Mouse (Mus musculus): ENCODE data around the gene Scgb1b29.
"Not testable (repeated sequence)": the region's sequence is repeated elsewhere in the genome, so short reads cannot be mapped to it uniquely, and the experiment has no call there.

Gene Scgb1b29

DNA sequence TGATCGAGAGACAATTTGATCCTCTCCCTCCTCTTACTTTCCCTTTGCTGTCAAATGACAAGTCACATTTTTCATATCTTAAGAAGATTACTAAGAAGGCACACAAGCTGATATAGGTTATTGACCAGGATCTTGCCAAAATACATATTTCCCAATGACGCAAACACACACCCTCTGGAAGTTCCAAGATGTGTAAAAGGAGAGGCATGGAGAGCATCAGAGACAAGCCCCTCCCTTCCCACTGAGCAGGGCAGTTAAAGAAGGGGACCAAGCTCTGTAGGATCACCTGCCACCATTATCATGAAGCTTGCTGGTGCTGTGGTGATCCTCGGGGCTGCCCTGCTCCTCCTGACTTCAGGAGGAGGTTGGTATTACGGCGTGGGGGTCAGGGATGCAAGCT is at the start of gene Scgb1b29:
Scgb1b29 (plus strand) TSS at position 301 of the 400 bp plus-strand sequence.
- DNase-seq, result not testable (repeated sequence)

DNA sequence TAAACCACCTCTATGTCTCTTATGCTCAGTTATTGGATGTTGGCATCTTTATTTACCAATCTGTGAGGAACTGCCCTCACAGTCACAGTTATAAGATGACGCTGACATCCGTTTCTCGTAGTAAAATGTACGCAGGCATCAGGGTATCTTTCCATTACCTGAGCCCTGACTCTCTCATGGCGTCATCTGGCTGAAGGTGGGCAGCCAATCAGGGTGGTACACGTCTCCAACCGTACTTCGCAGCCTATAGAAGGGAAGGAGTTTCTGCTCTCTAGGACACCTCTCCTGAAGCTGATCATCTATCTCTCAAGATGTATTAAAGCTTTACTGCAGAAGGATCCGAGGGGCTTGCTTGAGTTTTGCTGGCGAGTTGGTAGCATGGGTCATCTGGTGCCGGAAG is 12.7 kb upstream of the Scgb1b29 start:
- not testable (repeated sequence) for DNase-seq
